Mouse (Mus musculus): Measurements from ENCODE around the gene Apcs. TPM values are rescaled to one million over a fixed set of nuclear protein-coding genes. Genes with fewer than 3 reads are reported as not detected.

Apcs gene
- total RNA-seq (2021) = not detected

DNA sequence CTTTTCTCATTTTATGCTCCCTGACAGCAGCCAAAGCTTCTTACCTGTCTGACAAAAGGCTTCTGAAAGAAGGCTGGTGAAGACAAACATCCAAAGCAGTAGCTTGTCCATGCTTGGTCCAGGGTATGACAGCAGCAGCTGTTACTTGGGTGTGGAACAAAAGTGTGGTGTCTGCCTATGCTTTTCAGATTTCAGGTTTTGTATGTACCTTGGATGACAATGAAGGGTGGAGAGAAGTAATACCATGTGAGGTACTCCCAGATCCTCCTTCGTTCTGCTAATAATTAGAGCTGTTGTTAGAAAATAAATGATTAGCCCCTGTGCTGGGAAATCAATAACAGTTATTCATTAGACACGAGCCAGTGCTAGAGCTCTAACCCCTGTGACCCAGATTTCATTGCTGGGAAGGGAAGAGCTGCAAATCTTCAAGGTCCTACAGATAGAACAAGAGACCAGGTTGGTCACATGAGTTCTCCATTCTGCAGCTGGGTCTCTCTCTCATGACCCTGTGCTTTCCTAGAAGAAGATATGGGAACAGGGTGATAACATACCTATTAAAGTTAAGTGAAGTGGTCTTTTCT lies at the start of gene Apcs:
Apcs (minus strand) TSS at position 265 of the 581 bp plus-strand sequence.
- intact Hi-C loops (cut with DNase I) = no loop called here
- no peak for DNase-seq

DNA sequence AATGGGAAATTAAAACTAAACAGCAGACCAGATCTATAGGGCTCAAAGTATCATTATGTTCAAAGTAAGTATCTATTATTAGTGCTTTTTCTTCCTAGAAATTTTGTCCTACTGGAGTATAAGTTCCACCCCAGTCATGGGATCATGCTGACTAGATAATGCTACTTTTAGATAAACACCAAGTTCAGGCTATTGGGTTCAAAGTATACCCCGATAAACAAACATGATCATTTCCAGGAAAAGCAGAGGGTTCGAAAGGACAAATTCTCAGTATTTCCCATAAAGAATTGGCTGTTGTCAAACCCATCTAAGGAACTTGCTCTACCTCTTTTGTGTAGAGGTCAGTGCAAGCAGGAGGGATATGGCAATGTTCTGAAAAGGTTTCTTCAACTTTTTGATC lies 37.4 kb upstream of the Apcs start:
- no peak for DNase-seq
- intact Hi-C loops (cut with DNase I) = no loop called here

DNA sequence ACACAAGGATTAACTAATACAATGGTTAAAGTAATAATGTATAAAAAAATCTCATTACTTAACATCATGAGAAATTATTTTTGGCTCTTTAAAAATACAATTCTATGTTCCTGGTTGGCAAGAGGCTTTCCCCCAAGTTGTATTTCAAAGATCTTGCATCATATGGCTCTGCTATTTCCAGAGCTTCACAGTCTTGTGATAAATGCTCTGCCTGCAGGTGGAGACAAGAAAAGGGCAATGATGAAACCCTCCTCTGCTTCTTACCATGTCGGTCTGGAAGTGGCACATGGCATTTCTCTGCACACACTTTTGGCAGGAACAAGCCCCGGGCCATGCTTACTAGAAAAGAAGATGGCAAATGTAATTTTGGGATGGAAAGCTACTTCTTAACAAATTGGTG lies 23.6 kb upstream of the Apcs start:
- no peak for DNase-seq
- intact Hi-C loops (cut with DNase I) = no loop called here

GRCm38 (mm10) chr1:172917115-172917514 lies 22.3 kb upstream of the Apcs start:
- intact Hi-C loops (cut with DNase I) = no loop called here
- DNase-seq = no peak

GRCm38 (mm10) chr1:172903313-172903712 lies 8.5 kb upstream of the Apcs start:
- DNase-seq = no peak
- intact Hi-C loops (cut with DNase I) = no loop called here

DNA sequence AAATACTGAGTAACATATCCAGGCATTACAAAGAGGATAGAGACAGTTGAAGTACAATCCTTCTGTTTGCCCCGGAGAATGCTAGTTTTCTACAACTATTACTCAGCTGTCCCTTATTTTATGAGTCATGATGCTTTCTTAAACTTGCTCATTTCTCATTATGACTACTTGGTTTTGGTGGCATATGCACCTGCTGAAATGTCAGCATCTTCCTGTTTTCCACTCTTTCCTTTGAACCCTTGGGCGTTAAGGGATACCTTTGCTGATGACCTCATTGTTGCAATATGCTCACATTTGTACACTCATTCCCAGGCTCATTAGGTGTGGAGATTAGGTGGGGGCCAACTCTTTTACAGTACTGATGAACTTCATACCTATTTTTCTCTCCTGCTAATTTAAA lies 594 bp upstream of the Apcs start:
- DNase-seq = no peak
- intact Hi-C loops (cut with DNase I) = no loop called here

- intact Hi-C loops (cut with DNase I) = no loop called here
- DNase-seq = no peak
Observed at GRCm38 (mm10) chr1:172876675-172877074, 18.2 kb downstream of the Apcs start.

DNA sequence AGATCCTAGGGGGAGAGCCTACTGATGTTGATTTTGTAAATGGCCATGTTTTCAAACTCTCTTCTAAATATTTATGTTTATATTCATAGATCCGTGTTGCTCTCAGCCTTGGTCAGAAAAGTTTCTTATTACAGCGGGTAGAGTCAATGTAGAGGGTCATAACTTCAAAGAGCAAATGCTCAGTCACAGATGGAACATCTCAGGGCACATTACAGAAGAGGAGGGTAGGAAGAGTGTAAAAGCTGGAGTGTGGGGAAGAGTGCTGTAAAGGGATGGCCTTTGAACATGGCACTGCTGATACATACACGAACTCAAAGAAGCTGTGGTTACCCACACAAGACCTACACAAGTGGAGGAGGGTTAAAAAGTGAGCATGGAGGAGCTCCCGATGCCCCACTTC lies 19.6 kb downstream of the Apcs start:
- intact Hi-C loops (cut with DNase I) = no loop called here
- DNase-seq = no peak

DNA sequence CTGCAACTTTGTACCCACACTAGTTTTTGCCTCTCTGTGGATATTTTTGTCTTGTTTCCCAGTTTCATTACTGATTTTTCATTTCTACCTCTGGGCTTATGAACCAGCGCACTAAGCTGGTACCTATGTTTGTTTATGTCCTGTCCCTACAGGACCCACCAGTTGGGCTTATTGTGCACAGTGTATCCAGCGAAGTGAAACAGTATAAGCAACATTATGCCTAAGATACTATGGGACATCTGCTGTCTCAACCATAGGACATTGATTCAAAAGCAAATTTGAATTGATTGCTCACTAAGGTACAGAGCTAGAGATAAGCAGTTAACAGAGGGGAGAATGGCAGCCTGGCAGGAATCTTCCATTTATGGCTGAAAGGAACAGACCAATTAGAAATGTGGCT lies 46.7 kb downstream of the Apcs start:
- DNase-seq = no peak
- intact Hi-C loops (cut with DNase I) = no loop called here

DNA sequence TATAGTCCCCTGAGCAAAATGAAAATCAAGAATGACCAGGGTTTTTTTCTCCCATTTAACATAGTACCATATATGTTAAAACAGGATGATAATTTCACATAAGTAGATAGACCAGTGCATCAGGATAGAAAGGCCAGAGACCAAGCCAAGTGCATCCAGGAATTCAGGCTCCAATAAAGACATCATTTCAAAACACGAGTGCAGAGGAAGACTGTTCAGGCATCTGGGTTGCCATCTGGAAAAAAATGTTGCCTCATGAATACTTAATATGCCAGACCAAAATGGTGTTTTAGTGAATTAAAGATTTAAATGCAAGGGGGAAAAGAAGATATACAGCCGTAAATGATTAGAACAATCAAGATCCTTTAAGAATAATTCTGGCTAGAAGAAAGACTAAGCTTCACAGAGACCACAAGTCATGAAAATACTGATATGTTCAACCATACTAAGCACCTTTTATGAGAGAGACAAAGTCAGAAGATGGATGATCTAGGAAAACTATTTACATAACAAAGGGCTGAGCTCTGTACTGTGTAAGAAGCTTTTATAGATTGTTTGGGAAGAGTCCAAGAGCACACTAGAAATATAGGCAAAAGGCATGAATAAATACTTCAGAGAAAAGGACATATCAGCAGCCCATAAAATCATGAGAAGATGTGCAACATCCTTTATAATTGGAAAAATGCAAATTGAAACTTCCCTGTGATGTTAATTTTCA lies 47.6 kb downstream of the Apcs start:
- intact Hi-C loops (cut with DNase I) = no loop called here
- no peak for DNase-seq

Other genes starting within 250 kb of the Apcs start
- not detected for gene Crp, start 197.0 kb downstream of the Apcs start, total RNA-seq (2021)
- not detected for gene Olfr16, start 55.4 kb upstream of the Apcs start, total RNA-seq (2021)
- not detected for gene Olfr1408, start 242.3 kb upstream of the Apcs start, total RNA-seq (2021)

Data from heart, postnatal 10 days (tissue).